Comparison of ENCODE assay signal across 33 mouse cellular contexts in genomic region chr16:24059090-24059600, GRCm38 (mm10).
DNase-seq lines count a peak whose midpoint lies in the region; ATAC-seq and TF ChIP-seq lines count a peak whose summit lies in the region.
"Had no signal": no experiment of that assay in that cellular context is flagged by ENCODE, and none has a peak within 500 bp of the region (broad histone marks: within the 10 kb centered on the region; RNA-seq: fewer than 3 reads in every experiment).

No protein-coding gene starts in this region.

- no peak overlapping the region for H3K4me2 ChIP-seq in lung, embryonic 14.5 days
- no peak overlapping the region for H3K4me2 ChIP-seq in stomach, embryonic 16.5 days (ENCODE audit: low read depth, low read length)
- H3K4me2 ChIP-seq: embryonic facial prominence, embryonic 15.5 days; forebrain, embryonic 13.5 days; heart, embryonic 11.5 days; hindbrain, embryonic 14.5 days; limb, embryonic 12.5 days; liver, embryonic 11.5 days; midbrain, embryonic 13.5 days had no signal

- no peak for DNase-seq in frontal cortex, postnatal 36 days (ENCODE audit: low spot score in 2 of 2)
- DNase-seq in lung, embryonic 14.5 days, result peak; percentile 15
- DNase-seq in lung, postnatal 14 days, result no peak
- DNase-seq in kidney, adult 9 months, result peak; percentile 85
- no peak for DNase-seq in ovary, postnatal 10 days (ENCODE audit: low spot score)
- no peak for DNase-seq in ovary, adult 18-20 months (ENCODE audit: low spot score)
- DNase-seq: adrenal gland, postnatal 25 days; cerebellum, adult 2 months; cerebellum, postnatal 14 days; gastrocnemius, postnatal 36 days; heart, adult 18-20 months; heart, postnatal 4 days; right cerebral cortex, postnatal 25 days; thymus, adult 2 months; thymus, postnatal 4 days had no signal

- no peak overlapping the region for H3K27ac ChIP-seq in lung, embryonic 14.5 days (ENCODE audit: low read depth)
- H3K27ac ChIP-seq in stomach, embryonic 16.5 days (ENCODE audit: low read length), result peak overlapping the region; percentile 8; the same call in 1 of the 2 replicates
- H3K27ac ChIP-seq: embryonic facial prominence, embryonic 10.5 days; embryonic facial prominence, embryonic 15.5 days; forebrain, embryonic 13.5 days; hindbrain, embryonic 14.5 days; kidney, postnatal 0 days; layer of hippocampus, adult 2 months; left cerebral cortex, adult 2 months; limb, embryonic 12.5 days; macrophage; midbrain, embryonic 13.5 days had no signal

- H3K36me3 ChIP-seq in lung, embryonic 14.5 days (ENCODE audit: insufficient read depth), result no peaks in the 10 kb centered on the region
- no peaks in the 10 kb centered on the region for H3K36me3 ChIP-seq in stomach, embryonic 16.5 days (ENCODE audit: control insufficient read depth, insufficient read depth, low read length)
- H3K36me3 ChIP-seq: embryonic facial prominence, embryonic 10.5 days; embryonic facial prominence, embryonic 15.5 days; G1E; limb, embryonic 12.5 days; midbrain, embryonic 13.5 days had no signal

- ATAC-seq in frontal cortex, adult (ENCODE audit: low TSS enrichment), result 0 out of 2 replicates have a peak, but pooled peaks have one; percentile 31
- no peak for ATAC-seq in lung, embryonic 14.5 days (ENCODE audit: insufficient read depth)
- ATAC-seq in stomach, embryonic 16.5 days (ENCODE audit: insufficient read depth, low FRiP score), result no peak
- ATAC-seq: forebrain, embryonic 13.5 days; lung, postnatal 0 days; midbrain, embryonic 13.5 days; Patski had no signal

- no peaks in the 10 kb centered on the region for H3K9me3 ChIP-seq in lung, embryonic 14.5 days (ENCODE audit: low read depth, low read length)
- no peaks in the 10 kb centered on the region for H3K9me3 ChIP-seq in stomach, embryonic 16.5 days (replicated peaks; ENCODE audit: control insufficient read depth, low read length)
- H3K9me3 ChIP-seq: embryonic facial prominence, embryonic 10.5 days; embryonic facial prominence, embryonic 15.5 days; forebrain, embryonic 13.5 days; limb, embryonic 12.5 days; midbrain, embryonic 13.5 days had no signal

- TF ChIP-seq CTCF in lung, embryonic 14.5 days (IDR thresholded peaks at IDR 0.05; ENCODE audit: low read depth), result no peak

- H3K9ac ChIP-seq in lung, embryonic 14.5 days, result no peak overlapping the region
- H3K9ac ChIP-seq in stomach, embryonic 16.5 days (ENCODE audit: low read length), result no peak overlapping the region
- H3K9ac ChIP-seq: embryonic facial prominence, embryonic 15.5 days; forebrain, embryonic 13.5 days; hindbrain, embryonic 14.5 days; limb, embryonic 12.5 days; midbrain, embryonic 13.5 days had no signal

- 51% methylated on average over 4 of the region's 4 CpGs for WGBS in lung, embryonic 14.5 days
- 51% methylated on average over 4 of the region's 4 CpGs for WGBS in stomach, embryonic 16.5 days

- no peaks in the 10 kb centered on the region for H3K27me3 ChIP-seq in lung, embryonic 14.5 days (ENCODE audit: insufficient read depth, low read length)
- H3K27me3 ChIP-seq in stomach, embryonic 16.5 days (ENCODE audit: control insufficient read depth, insufficient read depth, low read length), result no peaks in the 10 kb centered on the region
- H3K27me3 ChIP-seq: CH12.LX; embryonic facial prominence, embryonic 15.5 days; forebrain, embryonic 13.5 days; limb, embryonic 12.5 days; midbrain, embryonic 13.5 days; Patski had no signal

- peaks cover 12% of the 10 kb centered on the region for H3K4me1 ChIP-seq in lung, embryonic 14.5 days (ENCODE audit: insufficient read depth)
- peaks cover 16% of the 10 kb centered on the region for H3K4me1 ChIP-seq in stomach, embryonic 16.5 days (ENCODE audit: control insufficient read depth, insufficient read depth, low read length)
- H3K4me1 ChIP-seq: midbrain, embryonic 13.5 days had no signal

- no peak overlapping the region for H3K4me3 ChIP-seq in lung, embryonic 14.5 days (ENCODE audit: low read depth, low read length)
- no peak overlapping the region for H3K4me3 ChIP-seq in stomach, embryonic 16.5 days (replicated peaks; ENCODE audit: low read length)
- H3K4me3 ChIP-seq: embryonic facial prominence, embryonic 10.5 days; embryonic facial prominence, embryonic 15.5 days; forebrain, embryonic 13.5 days; layer of hippocampus, adult 2 months; left cerebral cortex, adult 2 months; limb, embryonic 12.5 days; midbrain, embryonic 13.5 days had no signal

Comparison
In these comparisons a context has a peak if more than half of its experiments do, and no peak if none do; other contexts are left out.
1. DNase-seq: peak in lung, embryonic 14.5 days (single experiment) and kidney, adult 9 months (single experiment); none in frontal cortex, postnatal 36 days (0 of 2), lung, postnatal 14 days (single experiment), ovary, postnatal 10 days (single experiment) and ovary, adult 18-20 months (single experiment).